Mouse (Mus musculus): ENCODE data around the gene Tedc1.

The Tedc1 gene

DNA sequence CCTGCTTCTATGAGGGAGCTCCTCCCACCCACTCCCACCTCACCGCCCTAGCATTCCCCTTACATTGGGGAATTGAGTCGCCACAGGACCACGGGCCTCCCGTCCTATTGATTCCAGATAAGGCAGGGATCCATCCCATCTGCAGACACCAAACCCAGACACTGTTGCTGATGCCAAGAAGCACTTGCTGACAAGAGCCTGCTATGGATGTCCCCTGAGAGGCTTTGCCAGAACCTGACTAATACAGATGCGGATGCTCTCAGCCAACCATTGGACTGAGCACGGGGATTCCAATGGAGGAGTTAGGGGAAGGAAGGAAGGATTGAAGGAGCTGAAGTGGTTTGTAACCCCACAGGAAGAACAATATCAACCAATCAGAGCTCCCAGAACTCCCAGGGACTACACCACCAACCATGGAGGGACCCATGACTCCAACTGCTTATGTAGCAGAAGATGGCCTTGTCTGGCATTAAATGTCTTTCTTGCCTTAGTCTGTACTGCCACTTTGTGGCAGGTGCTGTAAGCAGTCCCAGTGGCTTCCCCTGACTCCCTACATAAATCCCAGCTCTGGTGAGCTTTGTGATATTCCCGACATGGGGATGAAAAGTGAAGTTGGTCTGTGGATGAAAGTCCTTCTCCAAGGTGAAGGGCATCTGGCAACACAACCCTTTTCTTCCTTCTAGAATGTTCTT lies 49.2 kb downstream of the Tedc1 start:
- DNase-seq = no peak

DNA sequence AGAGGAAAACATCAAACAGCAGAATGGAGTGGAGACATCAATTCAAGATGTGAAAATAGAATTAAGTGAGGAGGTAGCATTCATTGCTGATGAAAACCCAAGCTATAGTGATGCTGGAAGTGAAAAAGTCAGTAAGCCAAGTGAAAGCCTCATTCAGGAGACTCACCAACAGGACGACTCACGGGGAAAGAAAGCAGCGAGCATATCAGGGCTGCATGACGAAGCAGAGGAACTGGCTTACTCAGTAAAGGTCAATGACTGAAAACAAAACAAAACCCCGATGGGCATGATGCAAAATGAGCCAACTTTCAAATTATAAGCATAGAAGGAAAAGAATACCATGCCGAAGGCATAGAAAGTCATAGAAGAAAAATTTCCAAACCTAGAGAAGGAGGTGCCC lies 51.5 kb downstream of the Tedc1 start:
- no peak for DNase-seq

DNA sequence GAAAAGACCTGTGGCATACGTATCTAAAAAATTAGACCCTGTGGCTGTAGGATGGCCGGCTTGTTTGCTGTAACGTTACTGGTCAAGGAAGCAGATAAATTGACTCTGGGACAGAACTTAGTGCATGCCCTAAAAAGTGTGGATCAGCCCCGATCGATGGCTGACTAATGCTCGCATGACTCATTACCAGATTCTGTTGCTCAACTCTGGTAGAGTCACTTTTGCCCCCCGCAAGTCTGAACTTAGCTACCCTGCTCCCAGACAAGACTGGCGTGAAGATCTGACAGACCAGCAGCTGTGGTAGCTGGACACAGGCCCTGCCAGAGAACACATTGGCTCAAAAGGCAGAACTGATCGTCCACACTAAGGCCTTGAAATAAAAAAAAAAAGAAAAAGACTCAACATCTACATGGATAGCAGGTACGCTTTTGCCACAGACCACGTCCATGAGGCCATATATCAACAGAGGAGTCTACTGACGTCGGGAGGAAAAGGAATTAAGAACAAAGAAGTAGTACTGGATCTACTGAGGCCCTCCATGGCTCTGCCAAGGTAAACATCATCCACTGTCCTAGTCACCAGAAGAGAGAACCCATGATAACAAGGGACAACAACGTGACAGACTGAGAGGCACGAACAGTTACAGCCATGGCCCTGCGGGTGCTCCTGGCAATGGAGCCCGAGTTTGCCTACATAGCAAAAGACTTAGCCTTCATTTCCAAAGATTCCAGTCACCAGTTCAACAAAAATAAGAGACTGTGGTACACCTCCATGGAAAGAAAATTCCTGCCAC lies 54.6 kb downstream of the Tedc1 start:
- no peak for DNase-seq

DNA sequence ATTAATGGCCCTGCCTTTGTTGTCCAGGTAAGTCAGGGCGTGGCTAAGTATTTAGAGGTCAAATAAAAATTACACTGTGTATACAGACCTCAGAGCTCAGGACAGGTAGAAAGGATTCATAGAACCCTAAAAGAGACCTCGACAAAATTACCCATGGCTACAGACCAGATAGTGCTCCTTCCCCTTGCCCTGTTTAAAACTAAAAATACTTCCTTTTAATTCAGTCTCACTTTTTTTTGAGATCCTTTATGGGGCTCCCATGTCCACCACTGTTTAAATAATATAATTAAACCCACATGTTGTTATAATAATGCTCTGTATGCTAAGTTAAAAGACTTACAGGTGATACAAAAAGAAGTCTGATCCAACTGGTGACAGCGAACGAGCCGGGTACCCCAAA lies 55.6 kb downstream of the Tedc1 start:
- DNase-seq = no peak

DNA sequence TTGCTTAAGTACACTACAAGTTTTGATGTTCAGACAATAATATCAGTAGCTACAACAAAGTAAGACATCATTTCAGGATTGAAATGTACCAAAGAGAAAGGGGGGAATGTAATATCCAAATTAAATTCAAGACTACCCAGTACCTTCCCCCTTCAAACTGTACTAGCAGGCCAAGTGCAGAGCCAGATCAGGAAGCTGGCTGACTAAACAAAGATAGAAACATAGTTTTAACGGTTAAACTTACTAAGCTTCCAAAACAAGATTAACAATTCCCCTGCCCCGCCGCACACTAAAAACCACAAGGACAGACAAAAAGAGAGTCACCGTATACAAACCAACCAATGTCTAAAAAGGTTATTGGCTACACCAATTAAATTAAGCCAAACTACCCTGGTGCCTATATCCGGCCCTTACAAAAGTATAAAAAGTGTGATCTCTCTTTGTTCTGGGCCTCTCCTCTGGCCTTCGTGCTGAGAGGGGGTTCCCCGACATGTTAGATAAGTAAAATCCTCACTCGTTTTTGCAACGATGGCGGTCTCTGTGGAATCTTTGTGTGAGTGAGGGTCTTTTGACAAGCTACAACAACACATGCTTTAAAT lies 56.2 kb downstream of the Tedc1 start:
- DNase-seq = no peak

DNA sequence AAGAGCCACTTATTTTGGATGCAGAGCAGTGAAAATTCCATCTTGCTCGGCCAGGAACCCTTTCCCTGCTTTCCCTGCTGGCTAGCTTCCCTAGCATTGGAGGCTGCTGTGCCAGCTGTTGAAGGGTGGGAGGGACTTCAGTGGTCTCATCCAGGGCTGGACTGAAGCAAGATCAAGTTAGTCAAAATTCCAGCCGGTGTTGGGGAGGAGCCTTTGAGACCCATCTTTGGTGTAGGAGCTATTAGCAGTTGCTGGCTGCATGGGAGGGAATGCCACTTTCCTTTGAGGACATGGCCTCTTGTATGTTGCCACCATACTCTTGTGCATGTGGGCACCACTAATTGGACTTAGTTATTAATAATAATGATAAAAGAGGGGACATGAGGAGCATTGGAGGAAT lies 57.0 kb downstream of the Tedc1 start:
- DNase-seq = no peak

DNA sequence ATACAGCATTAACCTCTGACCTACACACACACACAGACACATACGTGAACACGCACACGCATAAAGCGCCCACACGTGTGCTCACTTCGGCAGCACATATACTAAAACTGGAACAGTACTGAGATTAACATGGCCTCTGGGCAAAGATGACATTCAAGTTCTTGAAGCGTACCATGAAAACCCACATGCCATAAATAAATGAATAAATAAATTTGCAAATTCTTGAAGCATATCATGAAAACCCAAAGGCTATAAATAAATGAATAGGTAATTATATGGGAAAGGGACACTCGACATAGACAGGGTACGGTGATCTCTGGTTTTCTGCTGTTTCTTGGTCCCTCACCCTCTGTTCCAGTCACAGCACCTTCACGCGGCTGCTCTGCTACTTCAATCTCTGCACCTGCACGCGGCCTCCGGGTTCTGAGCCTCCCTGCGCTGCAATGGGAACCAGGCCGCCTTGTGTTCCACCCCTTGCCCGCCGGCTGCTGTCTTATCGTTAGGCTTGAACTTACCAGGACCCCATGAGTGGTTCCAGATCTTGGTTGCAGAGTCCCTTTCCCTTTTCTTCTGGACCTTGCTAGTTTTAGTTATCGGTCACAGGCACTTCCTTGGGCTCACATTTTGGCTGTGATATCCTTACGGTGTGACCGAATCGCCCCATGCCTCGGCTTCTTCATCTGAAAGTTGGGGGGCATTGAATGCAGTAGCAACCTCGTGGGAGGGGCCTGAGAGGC lies 58.0 kb downstream of the Tedc1 start:
- DNase-seq = no peak

DNA sequence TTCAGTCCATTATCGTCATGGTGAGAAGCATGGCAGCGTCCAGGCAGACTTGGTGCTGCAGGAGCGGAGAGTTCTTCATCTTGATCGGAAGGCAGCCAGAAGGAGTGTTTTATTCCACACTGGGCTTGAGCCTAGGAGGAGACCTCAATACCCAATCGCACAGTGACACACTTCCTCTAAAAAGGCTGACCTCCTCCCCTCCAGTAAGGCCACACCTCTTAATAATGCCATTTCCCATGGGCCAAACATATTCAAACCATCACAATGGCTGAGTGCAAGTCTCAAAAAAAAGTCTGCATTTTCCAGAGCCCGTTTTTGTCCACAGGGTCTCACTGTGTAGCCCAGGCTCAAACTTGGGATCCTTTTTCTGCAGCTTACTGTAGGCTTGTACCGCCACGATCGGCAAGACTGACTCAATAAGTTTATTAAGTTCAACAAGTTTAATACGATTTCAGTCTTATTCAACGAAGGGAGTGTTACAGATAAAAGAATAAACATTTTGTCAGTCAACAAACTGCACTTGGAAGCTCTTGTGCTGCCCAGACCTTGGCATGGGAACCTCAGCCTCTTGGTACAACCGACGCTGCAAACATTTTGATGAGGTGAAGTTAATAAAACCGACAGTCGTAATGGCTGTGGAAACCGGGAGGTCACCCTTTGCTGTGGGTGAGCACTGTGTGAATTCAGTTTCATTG lies 58.9 kb downstream of the Tedc1 start:
- no peak for DNase-seq

All from spleen, adult 18-20 months (tissue).